Mouse (Mus musculus) WW6 (cell line): ENCODE data around the gene Inafm2.

Experiments used
- DNase-seq: peaks from one replicate; pipeline ENCODE4 v3.0.0-alpha.2; 2013; ENCODE audit warnings: low read depth, low spot score

Inafm2 gene

GRCm38 (mm10) chr2:118725511-118725910 lies 20.0 kb upstream of the Inafm2 start:
- DNase-seq: no peak

DNA sequence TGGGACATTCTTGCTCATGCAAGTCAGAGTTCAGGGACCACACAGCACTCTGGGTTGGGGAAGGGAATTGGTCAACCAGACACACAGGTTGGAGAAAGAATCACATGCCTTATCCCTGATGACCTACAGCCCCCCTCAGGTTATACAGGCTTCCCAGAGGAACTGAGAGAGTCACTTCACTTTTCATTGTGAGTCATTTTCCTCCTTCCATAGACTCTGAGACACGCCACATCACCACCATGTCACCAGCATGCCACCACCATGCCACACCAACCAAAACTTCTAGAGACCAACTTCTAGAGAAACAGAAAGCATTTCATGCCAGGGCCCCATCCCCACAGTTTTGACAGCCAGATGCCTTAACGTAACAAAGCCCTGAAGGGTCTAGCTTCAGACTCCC lies 18.7 kb upstream of the Inafm2 start:
- DNase-seq: no peak

DNA sequence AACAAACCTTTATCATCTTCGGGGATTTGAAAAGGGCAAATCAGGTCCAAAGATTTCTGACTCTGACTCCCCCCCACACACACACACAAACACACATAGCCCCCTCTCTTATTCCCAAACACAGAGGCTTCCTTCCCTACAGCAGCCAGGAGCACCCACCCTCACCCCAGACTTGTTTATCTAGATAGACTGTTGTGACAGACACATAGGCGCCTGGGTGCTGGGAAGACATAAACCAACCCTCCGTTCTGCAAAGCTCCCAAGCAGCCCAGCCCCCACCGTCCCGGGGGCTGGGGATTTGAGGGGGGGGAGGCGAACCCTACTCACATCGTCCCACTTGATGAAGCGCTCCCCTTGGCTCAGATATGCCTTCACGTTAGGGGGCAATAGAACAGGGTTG lies 17.6 kb upstream of the Inafm2 start:
- no peak for DNase-seq

DNA sequence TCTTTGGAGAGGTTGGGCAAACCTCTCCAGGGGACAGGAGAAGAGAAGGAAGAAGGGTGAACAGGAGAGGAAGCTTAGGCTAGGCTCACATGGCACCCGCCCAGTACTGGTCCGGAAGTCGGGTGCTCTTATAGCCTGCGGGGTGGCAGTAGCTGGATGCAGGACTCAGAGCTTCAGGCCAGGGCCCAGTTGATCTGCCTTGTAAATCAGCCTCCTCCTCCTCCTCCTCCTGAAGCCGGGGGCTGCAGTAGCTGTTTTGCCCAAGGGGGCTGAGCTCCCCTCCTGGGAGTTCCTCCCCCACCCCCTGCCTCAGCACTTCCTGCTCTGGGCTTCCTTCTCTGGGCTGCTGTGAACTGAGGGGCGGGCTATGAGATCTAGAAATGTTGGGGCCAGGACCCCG lies 17.2 kb upstream of the Inafm2 start, which contains the start of gene Plcb2:
Gene Plcb2 (minus strand): TSS at position 102 of the 400 bp plus-strand sequence.
- DNase-seq: no peak

DNA sequence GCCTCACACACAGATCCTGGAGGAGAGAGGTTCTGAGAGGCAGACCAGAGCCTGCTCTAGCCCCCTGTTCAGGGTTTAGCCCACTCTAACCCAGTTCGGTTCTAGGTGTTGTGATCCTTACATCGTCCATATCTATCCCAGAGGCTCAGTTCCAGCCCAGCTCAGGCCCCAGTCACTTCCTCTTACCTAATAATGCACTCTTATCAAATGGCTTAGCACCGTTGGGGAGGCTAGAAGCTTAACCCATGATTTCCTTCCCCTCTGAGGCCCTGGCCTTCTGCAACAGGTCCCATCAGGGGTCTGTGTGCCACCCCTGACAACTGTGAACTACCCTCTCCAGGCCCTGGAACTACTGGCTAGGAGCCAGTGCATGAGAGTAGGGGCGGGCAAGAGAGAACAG lies 16.4 kb upstream of the Inafm2 start:
- no peak for DNase-seq

DNA sequence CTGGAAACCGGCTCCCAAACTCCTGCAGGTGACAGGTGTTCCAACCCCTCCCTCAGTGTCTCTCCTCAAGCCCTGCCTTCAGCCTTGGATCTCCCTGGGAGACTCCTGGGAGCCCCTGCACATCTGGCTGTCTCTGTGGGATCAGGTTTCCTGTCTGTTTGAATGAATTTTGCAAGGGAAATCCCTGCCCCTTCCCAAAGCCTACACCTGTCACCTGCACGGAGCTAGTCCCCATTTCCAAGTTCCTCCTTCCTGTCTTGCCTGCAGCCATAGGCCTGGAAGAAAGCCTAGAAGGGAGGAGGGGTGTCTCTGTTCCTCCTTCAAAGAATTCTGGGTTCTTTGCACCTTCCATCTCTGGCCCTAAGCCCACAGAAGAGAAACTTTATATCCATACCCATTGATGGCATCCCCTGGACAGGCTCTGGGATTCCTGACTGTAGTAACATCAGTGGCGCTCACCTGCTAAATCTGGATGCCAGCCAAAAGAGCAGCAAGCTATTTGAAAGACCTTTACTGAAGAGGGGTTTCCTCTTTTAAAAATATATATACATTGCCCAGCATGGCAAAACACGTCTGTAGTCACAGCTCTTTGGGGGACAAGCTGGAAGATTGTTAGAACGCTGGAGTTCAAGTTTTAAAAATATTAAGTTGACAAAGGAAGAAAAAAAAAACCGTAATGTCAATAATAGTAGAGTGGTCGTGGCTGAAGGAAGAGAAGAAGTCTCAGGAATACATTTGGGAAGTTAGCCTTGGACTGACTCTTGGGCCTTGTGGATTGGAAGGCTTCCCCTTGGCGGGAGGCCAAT lies 15.5 kb upstream of the Inafm2 start:
- no peak for DNase-seq

DNA sequence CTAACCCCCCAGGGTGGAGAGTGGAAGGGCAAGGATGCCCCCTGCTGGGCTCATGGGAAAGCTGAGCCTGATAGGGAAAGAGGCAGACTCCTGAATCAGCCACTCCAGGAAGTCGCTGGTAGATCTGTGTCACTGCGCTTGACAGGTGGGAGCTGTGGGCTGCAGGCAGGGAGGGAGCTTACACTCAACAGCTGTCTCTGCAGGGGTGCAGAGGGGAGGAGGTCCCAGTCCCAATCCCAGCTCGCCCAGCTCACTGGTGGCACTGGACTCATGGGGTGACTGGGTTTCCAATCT lies 15.0 kb upstream of the Inafm2 start:
- no peak for DNase-seq

GRCm38 (mm10) chr2:118731981-118732380 lies 13.6 kb upstream of the Inafm2 start:
- DNase-seq: no peak

DNA sequence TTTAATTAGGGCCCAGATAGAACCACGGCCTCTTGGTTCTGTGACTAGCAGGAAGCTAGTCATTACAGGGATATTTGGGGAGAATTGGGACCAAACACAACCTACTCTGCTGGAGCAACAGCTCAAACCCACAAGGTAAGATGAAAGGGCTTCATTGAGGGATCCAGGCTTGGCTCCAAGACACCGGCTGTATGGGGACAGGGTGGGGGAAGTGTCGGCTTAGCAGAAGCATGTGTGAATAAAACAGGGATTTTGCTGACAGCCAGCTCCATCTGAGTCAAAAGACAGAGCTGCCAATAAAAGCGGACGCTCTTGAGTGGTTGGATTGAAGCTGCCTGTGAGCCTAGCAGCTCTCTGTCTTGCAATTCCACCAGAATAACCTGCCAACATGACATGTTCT lies 12.2 kb upstream of the Inafm2 start:
- no peak for DNase-seq

DNA sequence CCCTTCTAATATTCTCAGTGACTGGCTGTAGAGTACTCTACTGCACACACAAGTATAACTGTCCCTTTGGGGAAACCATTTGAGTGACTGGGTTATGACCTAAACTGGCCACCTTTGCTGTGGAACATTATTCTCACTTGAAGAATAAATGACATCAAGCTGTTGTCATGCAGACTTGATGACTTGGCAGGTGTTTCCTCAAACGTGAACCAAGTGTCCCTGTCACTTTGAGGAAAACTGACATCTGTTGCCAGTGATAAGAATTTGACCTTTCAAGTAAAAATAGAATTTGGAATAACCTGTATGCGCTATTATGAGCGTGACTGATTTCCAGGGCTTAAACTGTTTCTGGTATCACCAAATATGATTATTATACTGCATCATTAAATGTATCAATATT lies 5.2 kb upstream of the Inafm2 start:
- no peak for DNase-seq

GRCm38 (mm10) chr2:118741183-118741582 lies 4.4 kb upstream of the Inafm2 start:
- no peak for DNase-seq

DNA sequence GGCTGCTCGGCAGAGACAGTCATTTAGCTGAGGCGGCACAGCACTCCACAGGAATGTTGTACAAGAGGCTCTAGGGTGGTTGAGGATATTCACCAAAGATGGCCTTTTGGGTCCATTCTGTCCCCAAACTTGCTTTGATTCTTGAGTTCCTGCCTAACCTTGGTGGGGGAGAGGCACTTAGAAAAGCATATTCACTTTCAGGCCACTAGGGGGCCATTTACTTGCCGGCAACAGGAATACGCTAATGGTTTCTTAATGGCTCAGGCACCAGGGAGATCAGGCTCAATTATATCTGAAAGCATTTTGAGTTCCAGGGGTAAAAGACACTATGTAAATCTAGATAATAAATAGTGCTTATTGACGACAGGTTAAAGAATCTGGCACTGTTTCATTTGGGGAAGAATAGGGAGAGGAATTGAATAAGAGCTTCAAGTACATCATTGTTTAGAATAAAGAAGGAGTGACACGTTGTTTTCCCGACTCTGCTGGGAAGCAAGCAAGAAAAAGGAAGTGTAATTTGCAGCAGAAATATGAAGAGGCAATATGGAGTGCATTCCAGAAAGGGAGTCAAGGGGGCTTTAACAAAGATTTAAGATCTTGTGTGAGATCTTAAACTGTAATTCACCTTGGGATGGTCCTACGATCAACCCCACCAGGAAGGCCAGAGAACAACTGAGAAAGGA lies 2.2 kb upstream of the Inafm2 start:
- no peak for DNase-seq

DNA sequence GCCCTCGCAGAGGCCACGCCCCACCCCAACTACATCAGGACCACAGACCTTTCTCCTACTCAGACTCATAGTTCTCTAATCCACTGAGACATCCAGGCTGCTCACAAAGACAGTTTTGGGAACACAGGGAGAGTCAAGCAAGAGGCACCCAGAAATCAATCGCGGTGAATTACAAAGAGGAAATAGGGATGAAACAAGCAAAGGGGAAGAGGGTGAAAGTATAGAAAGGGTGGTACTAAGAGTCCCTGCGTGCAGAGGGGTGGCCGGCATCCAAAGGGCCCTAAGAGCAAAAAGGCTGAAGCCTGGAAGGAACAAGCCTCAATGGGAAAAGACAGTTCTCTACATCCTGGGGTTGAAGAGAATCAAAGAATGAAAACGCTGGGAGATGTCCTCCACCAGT lies 937 bp upstream of the Inafm2 start:
- no peak for DNase-seq

- no peak for DNase-seq
Measured at GRCm38 (mm10) chr2:118745915-118746901, 650 bp downstream of the Inafm2 start.

GRCm38 (mm10) chr2:118747301-118747960 lies 1.9 kb downstream of the Inafm2 start:
- DNase-seq: no peak

DNA sequence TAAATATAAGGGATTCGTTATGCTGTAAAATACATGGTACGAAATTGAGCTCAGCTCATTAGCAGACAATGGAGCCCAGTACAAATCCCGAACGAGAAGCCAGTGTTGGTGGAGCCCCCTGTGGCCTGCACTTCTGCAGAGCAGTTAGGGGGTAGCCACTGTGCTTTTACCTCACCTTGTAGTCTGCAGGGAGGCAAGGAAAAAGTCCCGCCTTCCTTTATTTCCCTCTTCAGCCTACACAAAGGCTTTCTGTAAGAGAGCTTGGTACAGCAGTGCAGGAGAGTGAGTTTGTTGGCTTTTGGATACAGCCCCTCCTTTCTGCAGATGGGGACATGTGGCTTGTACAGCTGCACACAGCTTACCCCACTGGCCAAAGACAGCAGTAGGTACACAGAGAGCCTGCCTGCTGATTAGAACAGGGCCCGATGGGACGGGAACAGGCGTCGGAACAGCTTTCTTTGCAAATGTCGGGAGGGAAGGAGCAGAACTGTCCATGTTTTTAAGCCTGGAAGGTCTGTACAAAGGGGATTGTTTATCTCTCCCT lies 3.9 kb downstream of the Inafm2 start:
- no peak for DNase-seq

- DNase-seq: no peak
Measured at GRCm38 (mm10) chr2:118750476-118750875, 4.9 kb downstream of the Inafm2 start.

GRCm38 (mm10) chr2:118751896-118752791 lies 6.6 kb downstream of the Inafm2 start:
- DNase-seq: no peak

DNA sequence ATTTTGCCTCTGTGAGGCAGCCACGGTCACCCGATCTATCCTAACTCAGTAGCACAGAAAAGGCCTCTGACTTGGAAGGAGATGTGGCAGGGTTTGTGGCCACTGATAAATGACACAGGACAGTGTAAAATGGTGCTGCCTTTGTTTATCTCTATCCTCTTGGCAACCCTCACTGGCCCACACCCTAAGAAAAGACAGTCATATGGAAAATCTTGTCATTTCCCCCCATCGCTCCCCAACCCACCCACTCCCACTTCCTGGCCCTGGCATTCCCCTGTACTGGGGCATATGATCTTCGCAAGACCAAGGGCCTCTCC lies 7.2 kb downstream of the Inafm2 start:
- no peak for DNase-seq

DNA sequence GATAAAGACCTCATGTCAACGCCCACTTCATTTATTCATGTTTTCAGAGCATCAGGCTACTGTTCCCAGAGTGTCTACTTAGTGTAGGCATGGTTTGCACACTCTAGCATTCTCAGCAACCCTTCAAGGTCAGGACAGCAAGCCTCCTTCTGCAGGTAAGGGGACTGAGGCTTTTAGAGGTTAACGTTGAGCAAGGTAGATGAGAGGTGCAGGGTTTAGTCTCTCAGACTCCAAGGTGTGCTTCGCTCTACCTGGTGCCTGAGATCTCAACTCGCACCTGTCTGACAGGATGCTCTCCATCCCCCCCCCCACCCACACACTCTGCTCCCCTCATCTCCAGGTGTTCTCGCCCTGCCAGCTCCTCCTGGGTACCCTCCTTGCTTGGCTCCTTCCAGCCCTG lies 8.6 kb downstream of the Inafm2 start:
- no peak for DNase-seq

GRCm38 (mm10) chr2:118755407-118755806 lies 9.8 kb downstream of the Inafm2 start:
- DNase-seq: no peak
